Mouse (Mus musculus) limb, embryonic 11.5 days (tissue): ENCODE measurements around the gene Peli2. TPM values are rescaled to one million over a fixed set of nuclear protein-coding genes. Genes with fewer than 3 reads are reported as not detected.

ENCODE experiments used
- ATAC-seq: fragments of 200-750 bp; cut with Nextera tagmentation; 2 replicates; pipeline ENCODE4 v1.8.0; 2017; ENCODE audit warnings: low read depth; ENCODE audit not compliant: insufficient number of reproducible peaks, low FRiP score, low TSS enrichment
- DNase-seq: peaks from one replicate; pipeline ENCODE4 v3.0.0-alpha.2; 2015; ENCODE audit warnings: low spot score
- H3K27ac ChIP-seq: fragments of 300-500 bp; sonication (generic); replicated peaks from 2 replicates; pipeline ENCODE4 v1.5.1; 2014; ENCODE audit warnings: low read depth, mild to moderate bottlenecking, low read length
- H3K27me3 ChIP-seq: fragments of 300-500 bp; sonication (generic); 2 replicates; pipeline ENCODE4 v1.6.1; 2014; ENCODE audit warnings: mild to moderate bottlenecking, low read length, mixed read lengths; ENCODE audit not compliant: control insufficient read depth, insufficient read depth
- H3K36me3 ChIP-seq: fragments of 300-500 bp; sonication (generic); 2 replicates; pipeline ENCODE4 v1.6.1; 2014; ENCODE audit warnings: mild to moderate bottlenecking, low read length, moderate library complexity, mixed read lengths; ENCODE audit not compliant: control insufficient read depth, insufficient read depth
- H3K4me1 ChIP-seq: fragments of 300-500 bp; sonication (generic); 2 replicates; pipeline ENCODE4 v1.6.1; 2014; ENCODE audit warnings: low read length, mixed read lengths; ENCODE audit not compliant: control insufficient read depth, insufficient read depth
- H3K4me2 ChIP-seq: fragments of 300-500 bp; sonication (generic); 2 replicates; pipeline ENCODE4 v1.6.1; 2014; ENCODE audit warnings: low read depth, mild to moderate bottlenecking, moderate library complexity; ENCODE audit not compliant: severe bottlenecking
- H3K4me3 ChIP-seq: fragments of 300-500 bp; sonication (generic); 2 replicates; pipeline ENCODE4 v1.5.1; 2014; ENCODE audit warnings: low read depth, low read length
- H3K9ac ChIP-seq: fragments of 300-500 bp; sonication (generic); 2 replicates; pipeline ENCODE4 v1.6.1; 2014; ENCODE audit warnings: mild to moderate bottlenecking, low read length
- H3K9me3 ChIP-seq: fragments of 300-500 bp; sonication (generic); 2 replicates; pipeline ENCODE4 v1.6.1; 2016; ENCODE audit warnings: low read length; ENCODE audit not compliant: control insufficient read depth
- WGBS: fragments of 180-500 bp; shearing (Covaris S2); extraction: QIAGEN DNeasy Blood & Tissue Kit; methylation state at CpG from one replicate; pipeline ENCODE4 v1.1.7; 2014; 5-methylcytosine and 5-hydroxymethylcytosine counted together
- polyA plus RNA-seq: library from polyadenylated mRNA; unstranded; fragments of >200 nt; fragmentation: Nextera tagmentation; extraction: Ambion mirVana; gene quantifications from 2 replicates; pipeline ENCODE4 v1.2.1, GENCODE M21; 2014

Gene Peli2
- polyA plus RNA-seq, 1 experiment from 2014 or later, result 8.9 TPM

- Histone ChIP-seq H3K27ac (no peak overlapping the region), H3K4me1 (peaks cover 10% of the 10 kb centered on the region), H3K9ac (no peak overlapping the region), H3K4me2 (no peak overlapping the region), H3K9me3 (no peaks in the 10 kb centered on the region), H3K27me3 (no peaks in the 10 kb centered on the region), H3K36me3 (no peaks in the 10 kb centered on the region), H3K4me3 (no peak overlapping the region)
- ATAC-seq, result no peak
- WGBS, result 100% methylated on average over 3 of the region's 3 CpGs
- no peak for DNase-seq
Observed at GRCm38 (mm10) chr14:48139409-48139808, 18.8 kb downstream of the Peli2 start.

- no peak overlapping the region for H3K27ac ChIP-seq
- no peak overlapping the region for H3K4me2 ChIP-seq
- 68% methylated on average over 8 of the region's 8 CpGs for WGBS
- DNase-seq (no peak), ATAC-seq (no peak)
- no peaks in the 10 kb centered on the region for H3K9me3 ChIP-seq
- H3K4me3 ChIP-seq, result no peak overlapping the region
- no peak overlapping the region for H3K9ac ChIP-seq
- no peaks in the 10 kb centered on the region for H3K27me3 ChIP-seq
- H3K4me1 ChIP-seq, result peaks cover 3% of the 10 kb centered on the region
- no peaks in the 10 kb centered on the region for H3K36me3 ChIP-seq
Observed at GRCm38 (mm10) chr14:48141694-48142093, 21.1 kb downstream of the Peli2 start.

DNA sequence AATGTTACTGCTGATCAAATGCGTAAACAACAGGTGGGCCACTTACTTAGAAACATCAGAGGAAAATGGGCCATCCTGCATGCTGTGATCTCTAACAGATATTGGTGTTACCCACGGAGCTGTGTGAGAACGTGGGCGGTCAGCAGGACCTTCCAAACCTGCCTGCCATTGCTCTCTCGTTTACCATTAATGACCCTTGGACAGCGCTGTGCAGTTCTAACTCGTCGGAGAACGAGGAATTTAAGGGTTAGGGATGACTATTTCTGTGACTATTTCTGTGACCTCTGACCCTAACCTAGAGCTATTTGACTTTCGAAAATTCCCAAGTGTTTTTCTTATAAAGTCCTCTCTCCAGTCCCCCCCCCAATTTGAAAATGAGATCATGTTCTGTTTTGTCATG, 22.1 kb downstream of the Peli2 start:
- Histone ChIP-seq H3K27ac (no peak overlapping the region), H3K4me3 (no peak overlapping the region), H3K36me3 (no peaks in the 10 kb centered on the region), H3K9me3 (no peaks in the 10 kb centered on the region), H3K9ac (no peak overlapping the region), H3K4me1 (peaks cover 3% of the 10 kb centered on the region; the same call in 1 of the 2 replicates), H3K4me2 (no peak overlapping the region), H3K27me3 (no peaks in the 10 kb centered on the region)
- ATAC-seq (no peak), DNase-seq (no peak)
- 60% methylated on average over 10 of the region's 10 CpGs for WGBS

DNA sequence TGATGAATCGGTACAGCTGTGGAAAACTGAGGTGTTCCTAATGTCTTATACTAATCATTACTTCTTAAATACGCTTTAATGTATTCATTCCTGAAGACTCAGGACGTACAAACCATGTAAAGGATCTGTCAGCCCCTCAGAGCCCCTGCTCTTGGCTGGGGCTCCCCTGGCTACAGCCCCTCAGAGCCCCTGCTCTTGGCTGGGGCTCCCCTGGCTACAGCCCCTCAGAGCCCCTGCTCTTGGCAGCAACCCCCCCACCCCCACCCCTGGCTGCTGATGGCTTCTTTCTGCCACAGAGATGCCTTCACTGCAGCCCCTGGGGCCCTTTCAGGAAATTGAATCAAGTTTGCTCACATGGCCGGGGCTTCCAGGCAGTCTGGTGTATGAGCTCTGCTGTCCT, 22.5 kb downstream of the Peli2 start:
- DNase-seq (no peak), ATAC-seq (no peak)
- no peaks in the 10 kb centered on the region for H3K36me3 ChIP-seq
- H3K4me1 ChIP-seq, result peaks cover 3% of the 10 kb centered on the region; the same call in 1 of the 2 replicates
- 57% methylated on average over 4 of the region's 4 CpGs for WGBS
- H3K27ac ChIP-seq, result no peak overlapping the region
- no peak overlapping the region for H3K4me3 ChIP-seq
- H3K9ac ChIP-seq, result no peak overlapping the region
- H3K4me2 ChIP-seq, result no peak overlapping the region
- no peaks in the 10 kb centered on the region for H3K9me3 ChIP-seq
- no peaks in the 10 kb centered on the region for H3K27me3 ChIP-seq

- Histone ChIP-seq H3K36me3 (no peaks in the 10 kb centered on the region), H3K9me3 (no peaks in the 10 kb centered on the region), H3K4me1 (peaks cover 3% of the 10 kb centered on the region; the same call in 1 of the 2 replicates), H3K4me3 (no peak overlapping the region), H3K9ac (no peak overlapping the region), H3K27ac (no peak overlapping the region), H3K4me2 (no peak overlapping the region), H3K27me3 (no peaks in the 10 kb centered on the region)
- no peak for ATAC-seq
- 92% methylated on average over 17 of the region's 17 CpGs for WGBS
- DNase-seq, result no peak
Observed at GRCm38 (mm10) chr14:48144330-48144729, 23.7 kb downstream of the Peli2 start.

DNA sequence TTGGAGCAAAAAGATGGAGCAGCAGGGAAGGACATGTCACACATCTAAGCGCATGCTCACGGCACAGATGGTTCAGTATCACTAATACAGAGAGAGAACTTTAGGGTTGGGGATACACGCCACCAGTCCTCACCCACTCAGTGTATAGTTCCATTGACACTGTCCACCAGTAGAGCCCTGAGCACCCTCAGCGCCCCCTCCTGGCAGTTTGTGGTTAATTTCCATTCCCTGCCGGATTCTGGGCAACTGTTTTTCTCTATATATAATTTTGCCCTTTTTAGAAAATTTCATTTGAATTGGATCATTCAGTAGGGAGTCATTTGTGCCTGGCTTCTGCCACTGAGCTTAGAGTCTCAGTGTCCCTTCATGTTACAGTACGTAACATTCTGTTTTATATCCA, 27.1 kb downstream of the Peli2 start:
- Histone ChIP-seq H3K4me3 (no peak overlapping the region), H3K9ac (no peak overlapping the region), H3K4me2 (no peak overlapping the region), H3K36me3 (no peaks in the 10 kb centered on the region), H3K4me1 (peaks cover 3% of the 10 kb centered on the region; the same call in 1 of the 2 replicates), H3K27ac (no peak overlapping the region), H3K9me3 (no peaks in the 10 kb centered on the region), H3K27me3 (no peaks in the 10 kb centered on the region)
- no peak for ATAC-seq
- 87% methylated on average over 6 of the region's 6 CpGs for WGBS
- DNase-seq, result no peak

DNA sequence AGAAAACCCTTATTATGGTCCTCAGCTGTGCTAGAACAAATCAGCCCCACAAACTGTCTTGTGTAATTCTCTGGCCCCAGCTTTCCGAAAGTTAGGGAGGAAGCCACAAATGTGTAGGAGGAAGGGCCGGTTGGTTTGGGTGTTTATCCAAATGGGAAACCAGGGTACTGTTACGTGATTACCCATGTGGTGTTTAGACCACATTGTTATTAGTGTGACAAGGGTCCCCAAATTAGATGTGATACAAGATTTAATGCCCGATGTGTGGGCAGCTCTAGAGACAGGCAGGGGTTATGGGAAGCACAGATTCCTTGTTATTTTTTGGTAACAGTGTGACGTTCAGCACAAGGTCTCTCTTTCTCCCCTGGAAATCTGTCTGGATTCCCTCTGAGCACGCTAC, 28.0 kb downstream of the Peli2 start:
- no peak for ATAC-seq
- no peak for DNase-seq
- H3K27ac ChIP-seq, result no peak overlapping the region
- no peak overlapping the region for H3K9ac ChIP-seq
- no peaks in the 10 kb centered on the region for H3K4me1 ChIP-seq
- H3K4me3 ChIP-seq, result no peak overlapping the region
- no peaks in the 10 kb centered on the region for H3K27me3 ChIP-seq
- WGBS, result 89% methylated on average over 6 of the region's 6 CpGs
- no peak overlapping the region for H3K4me2 ChIP-seq
- no peaks in the 10 kb centered on the region for H3K9me3 ChIP-seq
- H3K36me3 ChIP-seq, result no peaks in the 10 kb centered on the region

- Histone ChIP-seq H3K4me1 (no peaks in the 10 kb centered on the region), H3K4me2 (no peak overlapping the region), H3K4me3 (no peak overlapping the region), H3K9ac (no peak overlapping the region), H3K27me3 (no peaks in the 10 kb centered on the region), H3K36me3 (no peaks in the 10 kb centered on the region), H3K27ac (no peak overlapping the region), H3K9me3 (no peaks in the 10 kb centered on the region)
- ATAC-seq, result no peak
- DNase-seq, result no peak
- WGBS, result 90% methylated on average over 9 of the region's 9 CpGs
Observed at GRCm38 (mm10) chr14:48149351-48149750, 28.7 kb downstream of the Peli2 start.

GRCm38 (mm10) chr14:48150903-48151302, 30.3 kb downstream of the Peli2 start:
- 97% methylated on average over 1 of the region's 1 CpGs for WGBS
- Histone ChIP-seq H3K9me3 (no peaks in the 10 kb centered on the region), H3K4me2 (no peak overlapping the region), H3K27me3 (no peaks in the 10 kb centered on the region), H3K27ac (no peak overlapping the region), H3K4me1 (peaks cover 3% of the 10 kb centered on the region; the same call in 1 of the 2 replicates), H3K36me3 (no peaks in the 10 kb centered on the region), H3K4me3 (no peak overlapping the region), H3K9ac (no peak overlapping the region)
- ATAC-seq (no peak), DNase-seq (no peak)
